Mouse (Mus musculus) gastrocnemius, postnatal 25 days (tissue): ENCODE data around the gene Gstp2. TPM values are rescaled to one million over a fixed set of nuclear protein-coding genes. Genes with fewer than 3 reads are reported as not detected.

Source experiments
- total RNA-seq, 2 experiments: library from RNA; stranded (reverse); gene quantifications; 1 replicate in 1 of 2; 2 replicates in 1 of 2; pipeline ENCODE4 v1.2.3; 2021

Gene Gstp2
- total RNA-seq, 2 experiments from 2014 or later: 118 to 133 TPM

Other genes with a start within 250 kb of the Gstp2 start
- gene Chka, start 194.2 kb downstream of the Gstp2 start, total RNA-seq: 1 to 10 TPM; 1.8 to 2.3 TPM
- 1 to 10 TPM; 5.2 to 7.0 TPM for gene Tcirg1, start 138.9 kb downstream of the Gstp2 start, total RNA-seq
- 100 to 1,000 TPM; 260 to 277 TPM for gene Ndufs8, start 133.2 kb downstream of the Gstp2 start, total RNA-seq
- gene Aldh3b1, start 116.2 kb downstream of the Gstp2 start, total RNA-seq: 1 to 10 TPM; 1.4 to 1.7 TPM
- gene Unc93b1, start 110.8 kb downstream of the Gstp2 start, total RNA-seq: 10 to 100 TPM in 1 of 2 experiments, 1 to 10 TPM in 1; 8.4 to 10.2 TPM
- not detected for gene Aldh3b3, start 87.4 kb downstream of the Gstp2 start, total RNA-seq
- gene Aldh3b2, start 73.7 kb downstream of the Gstp2 start, total RNA-seq: 1 to 10 TPM in 1 of 2 experiments, not detected in 1; 1.0 TPM
- 1 to 10 TPM; 1.7 to 2.7 TPM for gene Acy3, start 59.5 kb downstream of the Gstp2 start, total RNA-seq
- gene Tbx10, start 53.3 kb downstream of the Gstp2 start, total RNA-seq: not detected
- gene Nudt8, start 45.4 kb downstream of the Gstp2 start, total RNA-seq: 10 to 100 TPM; 21.5 to 23.1 TPM
- gene Gm49405, start 45.4 kb downstream of the Gstp2 start, total RNA-seq: under 1 TPM; 0.31 to 0.35 TPM
- gene Doc2g, start 42.7 kb downstream of the Gstp2 start, total RNA-seq: under 1 TPM; 0.69 to 0.75 TPM
- gene Ndufv1, start 33.2 kb downstream of the Gstp2 start, total RNA-seq: 100 to 1,000 TPM; 412 to 474 TPM
- gene Gstp1, start 8.0 kb downstream of the Gstp2 start, total RNA-seq: 100 to 1,000 TPM; 344 to 356 TPM
- gene Gstp3, start 13.5 kb upstream of the Gstp2 start, total RNA-seq: not detected
- not detected for gene Cabp2, start 35.6 kb upstream of the Gstp2 start, total RNA-seq
- 10 to 100 TPM; 17.8 to 23.4 TPM for gene Cdk2ap2, start 51.2 kb upstream of the Gstp2 start, total RNA-seq
- gene Pitpnm1, start 54.0 kb upstream of the Gstp2 start, total RNA-seq: 1 to 10 TPM; 2.8 to 5.7 TPM
- 10 to 100 TPM; 58.2 to 68.5 TPM for gene Aip, start 79.8 kb upstream of the Gstp2 start, total RNA-seq
- gene Gpr152, start 93.8 kb upstream of the Gstp2 start, total RNA-seq: not detected
- gene Cabp4, start 98.0 kb upstream of the Gstp2 start, total RNA-seq: not detected
- 10 to 100 TPM; 15.9 to 24.1 TPM for gene Coro1b, start 102.6 kb upstream of the Gstp2 start, total RNA-seq
- under 1 TPM in 1 of 2 experiments, not detected in 1; 0.35 TPM for gene Ptprcap, start 107.6 kb upstream of the Gstp2 start, total RNA-seq
- 10 to 100 TPM; 19.9 to 24.4 TPM for gene Rps6kb2, start 117.3 kb upstream of the Gstp2 start, total RNA-seq
- gene Carns1, start 129.5 kb upstream of the Gstp2 start, total RNA-seq: 10 to 100 TPM; 17.7 to 20.0 TPM
- gene Tbc1d10c, start 145.3 kb upstream of the Gstp2 start, total RNA-seq: 1 to 10 TPM; 4.7 to 5.9 TPM
- gene Ppp1ca, start 146.0 kb upstream of the Gstp2 start, total RNA-seq: 100 to 1,000 TPM; 206 to 208 TPM
- gene Rad9a, start 155.6 kb upstream of the Gstp2 start, total RNA-seq: 1 to 10 TPM; 2.5 to 3.5 TPM
- under 1 TPM; 0.28 to 0.59 TPM for gene Clcf1, start 168.2 kb upstream of the Gstp2 start, total RNA-seq
- not detected for gene AC109138.7, start 168.3 kb upstream of the Gstp2 start, total RNA-seq
- 10 to 100 TPM; 13.0 to 21.1 TPM for gene Pold4, start 185.9 kb upstream of the Gstp2 start, total RNA-seq
- 1 to 10 TPM; 3.4 to 3.9 TPM for gene Ssh3, start 223.2 kb upstream of the Gstp2 start, total RNA-seq
- under 1 TPM; 0.33 to 0.64 TPM for gene Ankrd13d, start 237.1 kb upstream of the Gstp2 start, total RNA-seq